Mouse (Mus musculus): ENCODE measurements at regions not wholly inside any gene's neighbourhood (a gene's known extent, or its start where the extent isn't known, plus 50 kb on each side); places are given as distances from the start of the nearest gene placed in this dataset.
A peak's percentile ranks its signal among the peaks of the same experiment; 100 is the strongest.

DNA sequence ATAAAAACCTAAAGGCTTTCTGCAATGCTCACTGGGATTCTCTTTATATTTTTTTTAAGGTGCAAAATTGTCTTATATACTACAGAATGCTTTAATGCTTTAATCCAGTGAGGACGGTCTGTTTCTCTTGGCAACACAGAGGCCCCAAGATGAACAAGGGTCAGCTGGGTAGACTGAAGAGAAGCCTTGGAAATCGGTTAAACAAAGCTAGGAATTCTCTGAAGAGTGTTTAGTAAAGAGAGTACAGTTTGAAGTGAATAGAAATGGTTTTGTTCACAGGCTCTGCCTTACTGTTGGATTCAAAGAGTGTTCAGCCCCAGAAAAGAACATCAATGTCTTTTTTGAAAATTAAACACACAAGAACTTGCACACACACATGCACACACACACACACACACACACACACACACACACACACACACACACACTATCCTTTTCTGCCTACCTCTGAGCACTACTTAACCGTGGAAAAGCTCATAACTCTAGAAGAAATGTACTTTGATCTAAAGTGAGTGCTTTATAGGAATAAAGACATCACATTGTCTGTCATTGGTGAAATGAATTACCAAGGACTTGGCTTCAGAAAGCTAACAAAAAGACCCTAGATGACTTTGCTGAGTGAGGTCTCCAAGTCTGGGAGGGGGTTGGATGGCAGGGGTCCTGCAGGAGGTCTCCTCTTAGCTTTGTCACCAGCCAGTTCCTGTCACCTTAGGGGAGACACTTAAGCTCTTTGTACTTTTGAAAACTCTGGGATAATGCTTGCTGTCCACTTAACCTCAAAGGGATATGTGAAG is 201.5 kb downstream of the Cd47 start:
- Histone ChIP-seq H3K36me3 (ENCODE audit: insufficient read depth, low read length) (no peaks in the 10 kb centered on the region), H3K4me2 (replicated peaks; ENCODE audit: low read depth, low read length) (no peak overlapping the region), H3K27me3 (replicated peaks; ENCODE audit: insufficient read depth, low read length) (no peaks in the 10 kb centered on the region), H3K9me3 (ENCODE audit: low read length) (no peaks in the 10 kb centered on the region), H3K9ac (replicated peaks; ENCODE audit: low read depth) (no peak overlapping the region), H3K27ac (ENCODE audit: low read length) (no peak overlapping the region), H3K4me3 (ENCODE audit: low read depth, low read length) (no peak overlapping the region), H3K4me1 (ENCODE audit: insufficient read depth, low read depth, low read length) (no peaks in the 10 kb centered on the region)
- no peak for ATAC-seq
- no peak for DNase-seq (ENCODE audit: low spot score)
- TF ChIP-seq EP300 (IDR thresholded peaks at IDR 0.05) (no peak), CTCF (IDR thresholded peaks at IDR 0.05) (no peak)
- 52% methylated on average over 3 of the region's 3 CpGs for WGBS

DNA sequence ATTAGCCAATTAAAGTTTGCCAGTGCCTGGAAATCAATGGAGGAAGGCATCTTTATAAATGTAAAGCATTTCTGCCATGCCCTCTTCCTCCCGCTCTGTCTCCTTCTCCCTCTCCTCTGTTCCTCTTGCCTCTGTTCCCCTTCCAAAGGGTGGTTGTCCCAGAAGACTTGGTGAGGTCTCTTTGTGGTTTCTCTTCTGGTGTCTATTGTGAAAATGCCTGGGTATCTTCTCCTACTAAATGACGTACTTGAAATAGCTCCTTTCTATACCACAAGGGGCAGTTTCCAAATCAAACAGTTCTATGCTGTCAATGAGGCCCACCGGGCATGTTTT is 202.1 kb downstream of the Cd47 start:
- Histone ChIP-seq H3K9me3 (ENCODE audit: low read length) (no peaks in the 10 kb centered on the region), H3K27ac (ENCODE audit: low read length) (no peak overlapping the region), H3K4me3 (ENCODE audit: low read depth, low read length) (no peak overlapping the region), H3K4me1 (ENCODE audit: insufficient read depth, low read depth, low read length) (no peaks in the 10 kb centered on the region), H3K9ac (replicated peaks; ENCODE audit: low read depth) (no peak overlapping the region), H3K4me2 (replicated peaks; ENCODE audit: low read depth, low read length) (no peak overlapping the region), H3K36me3 (ENCODE audit: insufficient read depth, low read length) (no peaks in the 10 kb centered on the region), H3K27me3 (replicated peaks; ENCODE audit: insufficient read depth, low read length) (no peaks in the 10 kb centered on the region)
- TF ChIP-seq EP300 (IDR thresholded peaks at IDR 0.05) (no peak), CTCF (IDR thresholded peaks at IDR 0.05) (no peak)
- ATAC-seq (no peak), DNase-seq (ENCODE audit: low spot score) (no peak)
- WGBS: 69% methylated on average over 3 of the region's 3 CpGs

DNA sequence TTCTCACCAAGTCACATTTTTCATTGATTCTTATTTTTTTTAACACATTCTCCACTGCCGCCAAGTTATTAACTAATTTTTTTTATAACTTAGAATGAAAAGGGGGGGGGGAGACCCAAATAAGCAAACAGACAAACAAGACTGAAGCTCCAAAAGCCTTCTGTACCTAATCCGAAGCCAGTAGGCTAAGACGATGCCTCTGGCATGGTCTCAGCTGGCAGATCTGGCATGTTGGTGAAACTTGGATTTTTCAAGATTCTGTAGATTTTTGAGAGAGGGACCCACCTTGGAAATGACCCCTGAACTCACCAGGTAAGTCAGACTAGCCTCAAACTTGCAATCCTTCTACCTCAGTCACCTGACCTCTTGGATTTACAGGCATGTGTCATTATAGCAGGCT is 208.7 kb downstream of the Cd47 start:
- 85% methylated on average over 3 of the region's 3 CpGs for WGBS
- ATAC-seq (no peak), DNase-seq (ENCODE audit: low spot score) (no peak)
- Histone ChIP-seq H3K4me3 (ENCODE audit: low read depth, low read length) (no peak overlapping the region), H3K9me3 (ENCODE audit: low read length) (no peaks in the 10 kb centered on the region), H3K27ac (ENCODE audit: low read length) (no peak overlapping the region), H3K36me3 (ENCODE audit: insufficient read depth, low read length) (no peaks in the 10 kb centered on the region), H3K4me1 (ENCODE audit: insufficient read depth, low read depth, low read length) (no peaks in the 10 kb centered on the region), H3K9ac (replicated peaks; ENCODE audit: low read depth) (no peak overlapping the region), H3K27me3 (replicated peaks; ENCODE audit: insufficient read depth, low read length) (no peaks in the 10 kb centered on the region), H3K4me2 (replicated peaks; ENCODE audit: low read depth, low read length) (no peak overlapping the region)
- no peak for TF ChIP-seq CTCF (IDR thresholded peaks at IDR 0.05)
- no peak for TF ChIP-seq EP300 (IDR thresholded peaks at IDR 0.05)

DNA sequence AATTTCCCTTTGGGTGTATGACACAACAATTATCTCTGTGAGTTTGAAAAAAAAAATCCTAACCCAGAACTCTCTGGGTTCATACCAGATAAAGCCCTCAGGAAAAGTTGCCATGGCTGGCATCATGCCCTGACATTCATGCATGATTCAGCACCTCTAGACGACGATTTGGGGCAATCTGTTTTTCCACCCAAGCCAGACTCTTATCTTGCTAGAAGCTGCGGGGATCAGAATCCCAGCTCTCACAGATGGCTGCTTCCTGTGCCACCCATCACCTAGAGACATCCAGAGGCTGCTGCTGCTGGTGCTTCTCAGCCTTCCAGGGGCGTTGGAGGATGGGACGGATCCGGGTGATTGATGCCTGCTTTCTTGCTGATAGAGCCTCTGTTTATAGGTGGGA is 209.2 kb downstream of the Cd47 start:
- no peak overlapping the region for H3K4me2 ChIP-seq (replicated peaks; ENCODE audit: low read depth, low read length)
- no peaks in the 10 kb centered on the region for H3K27me3 ChIP-seq (replicated peaks; ENCODE audit: insufficient read depth, low read length)
- H3K9me3 ChIP-seq (ENCODE audit: low read length): no peaks in the 10 kb centered on the region
- H3K4me1 ChIP-seq (ENCODE audit: insufficient read depth, low read depth, low read length): no peaks in the 10 kb centered on the region
- ATAC-seq (no peak), DNase-seq (ENCODE audit: low spot score) (no peak)
- whole genome bisulfite sequencing: 20% methylated on average over 6 of the region's 6 CpGs
- no peaks in the 10 kb centered on the region for H3K36me3 ChIP-seq (ENCODE audit: insufficient read depth, low read length)
- H3K9ac ChIP-seq (replicated peaks; ENCODE audit: low read depth): no peak overlapping the region
- no peak overlapping the region for H3K4me3 ChIP-seq (ENCODE audit: low read depth, low read length)
- no peak for TF ChIP-seq CTCF (IDR thresholded peaks at IDR 0.05)
- no peak for TF ChIP-seq EP300 (IDR thresholded peaks at IDR 0.05)
- H3K27ac ChIP-seq (ENCODE audit: low read length): no peak overlapping the region

DNA sequence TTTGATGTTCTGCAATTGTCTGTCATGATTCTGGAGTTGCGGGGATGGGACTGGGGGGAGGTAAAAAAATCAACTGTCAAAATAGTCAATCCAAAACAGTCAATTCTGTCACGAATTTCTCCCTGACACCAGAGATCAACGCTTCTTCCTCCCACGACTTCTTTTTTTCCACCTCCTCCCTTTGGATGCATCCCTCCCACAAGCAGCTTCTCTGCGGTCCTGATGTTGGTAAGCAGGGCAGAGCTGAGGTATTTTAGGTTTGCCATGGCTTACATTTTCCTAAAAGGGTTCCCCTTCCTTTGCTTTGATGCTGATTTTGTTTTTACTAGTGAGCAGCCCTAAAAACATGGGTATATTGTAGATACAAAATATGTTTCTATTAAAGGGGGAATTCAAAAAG is 209.7 kb downstream of the Cd47 start:
- TF ChIP-seq EP300 (IDR thresholded peaks at IDR 0.05) (no peak), CTCF (IDR thresholded peaks at IDR 0.05) (no peak)
- H3K9me3 ChIP-seq (ENCODE audit: low read length): no peaks in the 10 kb centered on the region
- no peak overlapping the region for H3K9ac ChIP-seq (replicated peaks; ENCODE audit: low read depth)
- H3K4me1 ChIP-seq (ENCODE audit: insufficient read depth, low read depth, low read length): no peaks in the 10 kb centered on the region
- DNase-seq (ENCODE audit: low spot score) (no peak), ATAC-seq (no peak)
- no peak overlapping the region for H3K4me2 ChIP-seq (replicated peaks; ENCODE audit: low read depth, low read length)
- H3K27ac ChIP-seq (ENCODE audit: low read length): no peak overlapping the region
- H3K36me3 ChIP-seq (ENCODE audit: insufficient read depth, low read length): no peaks in the 10 kb centered on the region
- no peak overlapping the region for H3K4me3 ChIP-seq (ENCODE audit: low read depth, low read length)
- WGBS: 43% methylated on average over 5 of the region's 5 CpGs
- H3K27me3 ChIP-seq (replicated peaks; ENCODE audit: insufficient read depth, low read length): no peaks in the 10 kb centered on the region

DNA sequence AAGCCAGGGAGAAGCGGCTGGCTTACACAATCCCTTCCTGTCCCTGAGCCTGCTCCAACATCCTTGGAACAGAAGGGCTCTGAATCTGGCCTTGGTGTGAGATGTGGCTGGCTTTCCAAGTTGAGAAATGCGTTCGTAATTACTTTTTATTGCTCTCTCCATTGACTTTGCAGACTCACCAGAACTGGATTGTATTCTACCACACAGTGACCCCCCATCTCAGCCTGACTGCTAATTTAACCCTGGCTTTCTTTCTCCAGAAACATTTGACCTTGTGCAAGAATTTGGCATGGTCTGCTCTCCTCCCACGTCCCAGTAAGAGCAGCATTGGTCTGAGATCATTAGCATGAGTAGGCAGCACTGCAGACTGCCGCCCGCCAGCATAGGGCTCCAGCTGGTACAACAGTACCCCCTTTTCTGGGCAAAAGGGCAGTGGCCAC is 210.2 kb downstream of the Cd47 start:
- ATAC-seq (peak; percentile 94), DNase-seq (ENCODE audit: low spot score) (peak; percentile 84)
- TF ChIP-seq EP300 (IDR thresholded peaks at IDR 0.05) (peak; percentile 55), CTCF (IDR thresholded peaks at IDR 0.05) (no peak)

DNA sequence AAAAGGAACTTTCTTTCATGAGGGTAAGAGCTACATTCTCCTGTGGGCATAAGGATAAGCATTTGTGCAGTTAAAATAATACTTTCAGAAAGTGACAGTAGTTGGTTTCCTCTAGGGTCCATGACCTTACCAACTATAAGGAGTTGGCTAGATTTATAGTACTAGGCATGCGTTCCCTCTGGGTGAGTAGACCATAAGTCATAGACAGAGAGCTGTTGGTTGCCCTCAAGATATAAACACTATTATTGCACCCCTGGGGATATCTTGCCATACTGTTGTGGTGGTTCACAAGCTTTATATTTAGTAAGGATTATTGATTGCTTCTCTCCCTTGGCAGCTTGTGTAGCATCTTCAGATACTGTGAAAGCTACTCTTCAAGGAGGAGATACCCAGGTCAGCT is 223.6 kb downstream of the Cd47 start:
- H3K27me3 ChIP-seq (replicated peaks; ENCODE audit: insufficient read depth, low read length): no peaks in the 10 kb centered on the region
- no peak for ATAC-seq
- no peak for DNase-seq (ENCODE audit: low spot score)
- H3K4me2 ChIP-seq (replicated peaks; ENCODE audit: low read depth, low read length): no peak overlapping the region
- no peak for TF ChIP-seq CTCF (IDR thresholded peaks at IDR 0.05)
- no peak for TF ChIP-seq EP300 (IDR thresholded peaks at IDR 0.05)
- H3K9ac ChIP-seq (replicated peaks; ENCODE audit: low read depth): no peak overlapping the region
- no peaks in the 10 kb centered on the region for H3K4me1 ChIP-seq (ENCODE audit: insufficient read depth, low read depth, low read length)
- no peak overlapping the region for H3K27ac ChIP-seq (ENCODE audit: low read length)
- WGBS: 94% methylated on average over 1 of the region's 1 CpGs
- H3K4me3 ChIP-seq (ENCODE audit: low read depth, low read length): no peak overlapping the region
- no peaks in the 10 kb centered on the region for H3K36me3 ChIP-seq (ENCODE audit: insufficient read depth, low read length)
- H3K9me3 ChIP-seq (ENCODE audit: low read length): no peaks in the 10 kb centered on the region

More for the DNA sequence above, 210.2 kb downstream of the Cd47 start:
- Histone ChIP-seq H3K4me3 (ENCODE audit: low read depth, low read length) (no peak overlapping the region), H3K9ac (replicated peaks; ENCODE audit: low read depth) (no peak overlapping the region), H3K36me3 (ENCODE audit: insufficient read depth, low read length) (no peaks in the 10 kb centered on the region), H3K4me1 (ENCODE audit: insufficient read depth, low read depth, low read length) (no peaks in the 10 kb centered on the region), H3K27ac (ENCODE audit: low read length) (no peak overlapping the region), H3K4me2 (replicated peaks; ENCODE audit: low read depth, low read length) (no peak overlapping the region), H3K9me3 (ENCODE audit: low read length) (no peaks in the 10 kb centered on the region), H3K27me3 (replicated peaks; ENCODE audit: insufficient read depth, low read length) (no peaks in the 10 kb centered on the region)
- WGBS: 57% methylated on average over 6 of the region's 6 CpGs
